Mouse (Mus musculus): ENCODE results near the gene Mael. TPM values are rescaled to one million over a fixed set of nuclear protein-coding genes. Genes with fewer than 3 reads are reported as not detected.

The Mael gene
- polyA plus RNA-seq, 1 experiment: not detected

DNA sequence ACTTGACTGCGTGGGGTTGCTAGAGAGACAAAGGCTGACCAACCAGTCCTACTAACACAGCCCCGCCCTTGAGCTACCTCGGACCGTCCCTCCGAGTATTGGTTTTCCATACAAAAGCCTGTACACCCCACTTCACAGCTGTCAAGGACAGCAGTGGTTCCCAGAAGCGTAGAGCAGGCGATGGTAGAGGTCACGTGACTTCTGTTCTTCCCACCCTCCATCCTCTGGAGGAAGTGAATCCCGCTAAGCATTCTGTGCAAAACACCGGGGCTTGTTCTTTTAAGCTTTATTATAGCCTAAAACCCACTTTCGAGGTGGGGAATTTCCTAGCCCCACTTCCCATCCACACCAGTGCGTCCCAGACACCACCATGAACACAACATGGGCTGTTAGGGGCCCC lies 80.8 kb downstream of the Mael start:
- 76% methylated on average over 12 of the region's 12 CpGs for WGBS
- Histone ChIP-seq H3K4me3 (replicated peaks; ENCODE audit: control insufficient read depth, low read depth, low read length) (no peak overlapping the region), H3K27ac (ENCODE audit: control insufficient read depth, insufficient read depth, low read depth, low read length, poor library complexity) (no peak overlapping the region), H3K4me1 (ENCODE audit: control insufficient read depth, insufficient read depth, low read length) (no peaks in the 10 kb centered on the region)
- TF ChIP-seq CTCF (IDR thresholded peaks at IDR 0.05; ENCODE audit: control insufficient read depth, insufficient read depth, low read length) (no peak), POLR2A (IDR thresholded peaks at IDR 0.05; ENCODE audit: borderline replicate concordance, control insufficient read depth, low read depth, low read length) (no peak)

DNA sequence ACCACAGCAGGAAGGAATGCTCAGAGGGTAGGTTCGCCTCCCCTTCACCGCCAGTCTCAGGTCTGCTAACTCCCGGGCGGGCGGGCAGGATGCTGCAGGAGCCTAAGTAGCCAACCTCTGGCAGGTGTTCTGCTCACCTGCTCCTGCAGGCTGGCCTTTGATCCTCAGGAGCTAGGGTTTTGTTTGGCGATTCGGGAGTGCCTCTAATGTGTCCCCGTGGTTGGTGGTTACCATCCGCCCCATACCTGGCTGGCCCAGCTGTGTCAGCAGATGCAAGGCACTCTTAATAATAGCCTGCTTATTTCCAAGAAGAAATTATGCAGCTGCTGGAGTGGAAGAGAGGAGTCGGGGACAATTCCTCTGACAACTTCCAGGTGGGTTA lies 83.4 kb downstream of the Mael start:
- TF ChIP-seq POLR2A (IDR thresholded peaks at IDR 0.05; ENCODE audit: borderline replicate concordance, control insufficient read depth, low read depth, low read length): no peak
- no peak for TF ChIP-seq CTCF (IDR thresholded peaks at IDR 0.05; ENCODE audit: control insufficient read depth, insufficient read depth, low read length)
- Histone ChIP-seq H3K4me1 (ENCODE audit: control insufficient read depth, insufficient read depth, low read length) (no peaks in the 10 kb centered on the region), H3K4me3 (replicated peaks; ENCODE audit: control insufficient read depth, low read depth, low read length) (no peak overlapping the region), H3K27ac (ENCODE audit: control insufficient read depth, insufficient read depth, low read depth, low read length, poor library complexity) (no peak overlapping the region)
- 58% methylated on average over 10 of the region's 10 CpGs for WGBS

DNA sequence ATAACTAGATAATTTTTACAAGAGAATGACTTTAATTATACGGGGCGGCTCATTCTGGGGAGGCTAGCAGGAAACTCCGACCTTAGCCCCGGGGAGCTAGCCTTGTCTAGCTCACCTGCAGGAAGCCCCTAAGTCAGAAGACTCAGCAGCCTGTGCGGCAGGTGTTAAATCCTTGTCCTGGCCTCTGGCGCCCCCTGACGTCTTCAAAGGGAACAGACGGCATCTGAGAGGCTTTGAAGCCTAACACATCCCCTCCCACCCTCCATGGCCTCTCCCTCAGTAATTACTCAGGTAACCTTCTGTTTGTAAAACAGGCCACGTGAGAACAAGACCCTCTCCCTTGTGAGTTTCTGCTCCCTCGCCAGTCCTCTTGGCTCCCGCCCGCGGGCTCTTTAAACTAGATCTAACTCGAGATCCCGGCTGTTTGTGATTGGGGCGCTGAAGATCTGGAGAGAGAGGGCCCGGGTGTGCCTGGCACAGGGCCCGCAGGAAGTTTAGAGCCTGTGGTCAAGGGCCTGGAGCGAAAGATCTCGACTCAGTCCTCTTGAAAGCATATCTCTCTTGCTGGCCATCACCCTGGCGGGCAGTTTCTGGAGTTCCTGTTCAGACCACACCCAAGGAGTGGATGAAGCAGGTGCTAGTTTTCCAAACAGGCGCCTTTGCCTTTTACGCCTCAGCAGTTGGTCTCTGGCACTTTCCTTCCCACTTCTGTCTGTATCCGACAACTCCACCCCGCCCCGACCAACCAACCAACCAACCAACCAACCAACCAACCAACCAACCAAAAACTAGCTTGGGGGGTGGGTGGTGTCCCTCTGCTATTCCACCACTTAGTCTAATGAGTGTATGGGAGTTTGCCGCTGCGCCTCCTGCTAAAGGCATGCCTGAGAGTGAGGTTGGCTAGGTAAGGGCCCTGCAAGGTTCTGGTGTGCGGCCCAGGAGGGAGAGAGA lies 84.1 kb downstream of the Mael start:
- H3K4me3 ChIP-seq (replicated peaks; ENCODE audit: control insufficient read depth, low read depth, low read length): no peak overlapping the region
- WGBS: 11% methylated on average over 29 of the region's 29 CpGs
- no peaks in the 10 kb centered on the region for H3K4me1 ChIP-seq (ENCODE audit: control insufficient read depth, insufficient read depth, low read length)
- no peak overlapping the region for H3K27ac ChIP-seq (ENCODE audit: control insufficient read depth, insufficient read depth, low read depth, low read length, poor library complexity)
- TF ChIP-seq CTCF (IDR thresholded peaks at IDR 0.05; ENCODE audit: control insufficient read depth, insufficient read depth, low read length) (peak; percentile 94), POLR2A (IDR thresholded peaks at IDR 0.05; ENCODE audit: borderline replicate concordance, control insufficient read depth, low read depth, low read length) (no peak)

DNA sequence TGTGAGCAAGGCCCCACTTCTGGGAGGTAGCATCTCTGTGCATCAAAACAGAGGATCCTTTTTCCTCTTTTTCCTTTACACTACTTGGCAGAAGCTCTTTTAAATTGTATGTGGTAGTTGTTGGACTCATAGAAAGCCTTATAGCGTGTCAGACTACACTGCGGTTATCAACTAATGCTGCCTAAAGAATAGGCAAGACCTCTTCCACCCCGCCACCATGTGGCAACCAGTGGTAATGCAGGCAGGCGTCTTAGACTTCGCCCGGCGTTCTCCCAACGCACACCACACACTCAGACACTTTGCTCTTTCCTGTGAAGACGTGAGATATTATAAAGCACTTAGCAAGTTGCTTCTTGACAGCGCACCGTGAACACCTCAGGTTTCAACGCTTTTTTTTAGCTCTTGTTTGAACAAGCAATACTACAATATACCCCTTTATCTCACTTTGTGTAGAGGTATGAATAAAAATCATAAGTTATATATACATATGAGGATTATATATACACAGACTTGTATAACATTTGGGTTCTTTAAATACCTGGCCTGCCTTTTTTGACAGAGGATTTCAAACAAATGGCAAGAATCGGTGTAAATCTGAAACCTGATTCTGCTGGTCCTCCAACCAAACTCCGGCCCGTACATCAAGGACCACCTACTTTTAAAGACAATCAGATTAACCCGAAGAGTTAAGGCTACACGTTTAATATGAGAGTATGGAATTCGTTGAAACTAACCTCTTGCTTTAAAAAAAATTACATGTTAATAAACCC lies 85.0 kb downstream of the Mael start:
- TF ChIP-seq CTCF (IDR thresholded peaks at IDR 0.05; ENCODE audit: control insufficient read depth, insufficient read depth, low read length) (peak; percentile 88), POLR2A (IDR thresholded peaks at IDR 0.05; ENCODE audit: borderline replicate concordance, control insufficient read depth, low read depth, low read length) (no peak)
- H3K27ac ChIP-seq (ENCODE audit: control insufficient read depth, insufficient read depth, low read depth, low read length, poor library complexity): no peak overlapping the region
- no peak overlapping the region for H3K4me3 ChIP-seq (replicated peaks; ENCODE audit: control insufficient read depth, low read depth, low read length)
- 11% methylated on average over 18 of the region's 18 CpGs for WGBS
- H3K4me1 ChIP-seq (ENCODE audit: control insufficient read depth, insufficient read depth, low read length): no peaks in the 10 kb centered on the region

DNA sequence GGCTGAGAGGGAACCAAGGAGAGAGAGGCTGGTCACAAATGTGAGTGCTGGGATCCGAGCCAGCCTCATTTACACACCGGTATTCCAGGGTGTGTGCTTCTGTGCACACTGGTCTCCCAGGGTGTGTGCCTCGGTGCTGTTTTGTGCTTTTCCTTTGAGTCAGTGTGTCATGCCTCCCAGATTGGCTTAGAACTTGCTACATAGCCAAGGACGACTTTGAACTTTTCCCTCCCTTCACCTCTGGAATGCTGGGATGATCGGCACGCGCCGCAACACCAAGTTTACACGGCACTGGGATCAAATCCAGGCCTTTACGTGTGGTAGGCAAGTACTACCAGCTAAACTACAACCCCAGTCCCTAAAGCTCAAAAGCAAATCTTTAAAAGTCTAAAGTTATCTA lies 86.5 kb downstream of the Mael start:
- no peak overlapping the region for H3K27ac ChIP-seq (ENCODE audit: control insufficient read depth, insufficient read depth, low read depth, low read length, poor library complexity)
- H3K4me1 ChIP-seq (ENCODE audit: control insufficient read depth, insufficient read depth, low read length): no peaks in the 10 kb centered on the region
- TF ChIP-seq POLR2A (IDR thresholded peaks at IDR 0.05; ENCODE audit: borderline replicate concordance, control insufficient read depth, low read depth, low read length) (no peak), CTCF (IDR thresholded peaks at IDR 0.05; ENCODE audit: control insufficient read depth, insufficient read depth, low read length) (no peak)
- WGBS: 87% methylated on average over 10 of the region's 10 CpGs
- H3K4me3 ChIP-seq (replicated peaks; ENCODE audit: control insufficient read depth, low read depth, low read length): no peak overlapping the region

DNA sequence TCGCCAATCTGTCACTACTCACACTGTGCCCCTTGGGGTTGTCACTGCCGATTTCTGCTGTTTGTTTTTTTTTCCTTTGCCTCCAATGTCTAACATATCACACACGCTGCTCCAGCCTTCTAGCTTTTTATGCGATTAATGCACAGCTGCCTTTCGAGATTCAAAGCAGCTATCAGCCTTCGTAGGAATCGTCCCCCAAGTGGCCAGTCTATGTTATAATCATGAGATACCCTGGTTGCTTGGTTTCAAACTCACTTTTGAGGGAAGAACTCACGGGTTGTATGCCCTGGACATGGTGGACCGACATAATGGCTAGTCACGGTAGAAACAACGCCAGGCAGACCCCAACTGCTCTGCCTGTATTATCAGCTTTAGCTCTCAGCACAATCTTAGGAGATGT lies 87.2 kb downstream of the Mael start:
- no peak overlapping the region for H3K27ac ChIP-seq (ENCODE audit: control insufficient read depth, insufficient read depth, low read depth, low read length, poor library complexity)
- WGBS: 65% methylated on average over 11 of the region's 11 CpGs
- TF ChIP-seq POLR2A (IDR thresholded peaks at IDR 0.05; ENCODE audit: borderline replicate concordance, control insufficient read depth, low read depth, low read length) (no peak), CTCF (IDR thresholded peaks at IDR 0.05; ENCODE audit: control insufficient read depth, insufficient read depth, low read length) (no peak)
- no peak overlapping the region for H3K4me3 ChIP-seq (replicated peaks; ENCODE audit: control insufficient read depth, low read depth, low read length)
- H3K4me1 ChIP-seq (ENCODE audit: control insufficient read depth, insufficient read depth, low read length): no peaks in the 10 kb centered on the region

Other genes with a start within 250 kb of the Mael start
- 7.2 and 9.1 TPM in 2 replicates for gene Pou2f1, start 236.1 kb downstream of the Mael start, polyA plus RNA-seq (2011; ENCODE audit: insufficient read depth, insufficient read length, low replicate concordance, missing spikeins)
- gene Dusp27, start 110.8 kb downstream of the Mael start, polyA plus RNA-seq (2011; ENCODE audit: insufficient read depth, insufficient read length, low replicate concordance, missing spikeins): 1.2 TPM in 1 of 2 replicates, not detected in the other
- 6.9 TPM in 1 of 2 replicates, not detected in the other for gene Gpa33, start 108.5 kb downstream of the Mael start, polyA plus RNA-seq (2011; ENCODE audit: insufficient read depth, insufficient read length, low replicate concordance, missing spikeins)
- gene Ildr2, start 15.4 kb upstream of the Mael start, polyA plus RNA-seq (2011; ENCODE audit: insufficient read depth, insufficient read length, low replicate concordance, missing spikeins): not detected in 2 replicates
- 12.3 and 18.4 TPM in 2 replicates for gene Tada1, start 140.3 kb upstream of the Mael start, polyA plus RNA-seq (2011; ENCODE audit: insufficient read depth, insufficient read length, low replicate concordance, missing spikeins)
- 1.2 and 3.4 TPM in 2 replicates for gene Pogk, start 171.1 kb upstream of the Mael start, polyA plus RNA-seq (2011; ENCODE audit: insufficient read depth, insufficient read length, low replicate concordance, missing spikeins)

Measured in bone marrow, adult 2 months (tissue).